Mouse (Mus musculus) heart, adult 9 months (tissue): ENCODE data around the gene Mybph.
"Not testable (repeated sequence)": the region's sequence is repeated elsewhere in the genome, so short reads cannot be mapped to it uniquely, and the experiment has no call there.

Experiments
- DNase-seq, 2 experiments: peaks; one replicate each; pipeline ENCODE4 v3.0.0; 2022; ENCODE audit warnings: low spot score in 2 of 2

Gene Mybph

GRCm38 (mm10) chr1:134232778-134233531 lies 39.7 kb downstream of the Mybph start:
- DNase-seq: peak in 1 of 2 experiments; percentile 41

GRCm38 (mm10) chr1:134233681-134234454 lies 40.6 kb downstream of the Mybph start:
- DNase-seq: no peak

GRCm38 (mm10) chr1:134234455-134235390 lies 41.5 kb downstream of the Mybph start:
- peak; percentile 49 to 56 for DNase-seq

GRCm38 (mm10) chr1:134235391-134235921 lies 42.2 kb downstream of the Mybph start, which contains the start of gene Adora1:
TSS of gene Adora1 (minus strand) at chr1:134235431.
- no peak for DNase-seq

GRCm38 (mm10) chr1:134236142-134236541 lies 42.9 kb downstream of the Mybph start:
- DNase-seq: no peak

- no peak for DNase-seq
Observed at GRCm38 (mm10) chr1:134237438-134237837, 44.2 kb downstream of the Mybph start.

GRCm38 (mm10) chr1:134240701-134241100 lies 47.5 kb downstream of the Mybph start:
- DNase-seq: no peak

GRCm38 (mm10) chr1:134241298-134241697 lies 48.0 kb downstream of the Mybph start:
- no peak for DNase-seq

GRCm38 (mm10) chr1:134242286-134242685 lies 49.0 kb downstream of the Mybph start:
- DNase-seq: no peak

- DNase-seq: no peak
Observed at GRCm38 (mm10) chr1:134243505-134243904, 50.3 kb downstream of the Mybph start.

GRCm38 (mm10) chr1:134243948-134244914 lies 51.0 kb downstream of the Mybph start:
- peak; percentile 77 to 85 for DNase-seq

- no peak for DNase-seq
Observed at GRCm38 (mm10) chr1:134245004-134245717, 51.9 kb downstream of the Mybph start.

GRCm38 (mm10) chr1:134246590-134246989 lies 53.3 kb downstream of the Mybph start:
- peak in 1 of 2 experiments; percentile 64 for DNase-seq

- DNase-seq: not testable (repeated sequence)
Observed at GRCm38 (mm10) chr1:134249681-134250080, 56.4 kb downstream of the Mybph start.
